Mouse (Mus musculus): ENCODE data around the gene Tom1l2. TPM values are rescaled to one million over a fixed set of nuclear protein-coding genes. Genes with fewer than 3 reads are reported as not detected.

Tom1l2 gene
- polyA plus RNA-seq, 1 experiment from 2014 or later, result 12.6 TPM

DNA sequence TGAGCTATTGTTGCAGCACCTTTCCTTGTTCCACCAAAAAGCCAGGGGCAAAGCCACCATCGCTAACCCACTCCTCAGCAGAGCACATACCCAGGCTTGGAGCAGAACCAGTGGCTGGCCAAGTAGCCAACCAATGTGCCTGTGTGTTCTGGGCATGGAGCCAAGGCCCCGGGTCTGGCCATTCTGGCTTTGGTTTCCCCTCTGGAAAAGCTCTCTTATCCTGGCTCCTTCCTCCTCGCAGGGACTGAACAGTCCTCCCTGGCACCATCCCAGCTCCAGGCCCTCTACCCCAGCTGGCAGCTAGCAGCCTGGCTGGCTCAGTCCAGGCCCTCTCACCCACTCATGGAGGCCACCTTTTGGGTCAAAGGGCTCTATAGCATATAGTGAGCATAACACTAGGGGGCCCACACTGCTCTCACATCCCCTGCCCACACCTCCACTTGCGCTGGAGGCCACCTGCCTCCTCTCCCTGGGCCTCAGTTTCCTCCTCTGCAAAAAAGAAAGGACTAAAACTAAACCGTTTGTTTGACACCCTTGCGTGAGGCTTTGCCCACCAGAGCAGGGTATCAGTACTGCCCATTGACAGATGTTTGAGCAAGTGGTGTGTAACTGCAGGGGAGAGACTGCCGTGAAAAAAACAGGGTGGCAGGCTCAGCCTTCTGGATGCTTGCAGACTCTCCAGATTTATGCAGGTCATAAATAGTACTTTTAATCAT, 143.3 kb downstream of the Tom1l2 start:
- peaks cover 27% of the 10 kb centered on the region for H3K36me3 ChIP-seq (ENCODE audit: control insufficient read depth, insufficient read depth, low read length)
- H3K27ac ChIP-seq (ENCODE audit: low read depth, low read length), result peak overlapping the region; percentile 84; the same call in 1 of the 2 replicates
- H3K27me3 ChIP-seq (replicated peaks; ENCODE audit: control insufficient read depth, insufficient read depth, low read length), result no peaks in the 10 kb centered on the region
- H3K4me1 ChIP-seq (replicated peaks; ENCODE audit: control insufficient read depth, insufficient read depth, low read length), result peaks cover 73% of the 10 kb centered on the region
- no peaks in the 10 kb centered on the region for H3K9me3 ChIP-seq (ENCODE audit: control insufficient read depth, low read length)
- H3K9ac ChIP-seq (ENCODE audit: low read depth, low read length), result peak overlapping the region; percentile 79
- peak overlapping the region; percentile 98 for H3K4me2 ChIP-seq
- DNase-seq (ENCODE audit: low spot score) (no peak), ATAC-seq (replicated peaks; ENCODE audit: low FRiP score) (no peak)
- 59% methylated on average over 7 of the region's 7 CpGs for WGBS
- H3K4me3 ChIP-seq (ENCODE audit: low read depth, low read length), result peak overlapping the region; percentile 61

GRCm38 (mm10) chr11:60208712-60209111, 144.0 kb downstream of the Tom1l2 start:
- Histone ChIP-seq H3K9ac (ENCODE audit: low read depth, low read length) (peak overlapping the region; percentile 79), H3K27ac (ENCODE audit: low read depth, low read length) (0 out of 2 replicates have a peak overlapping the region, but pooled peaks have one; percentile 84), H3K4me1 (replicated peaks; ENCODE audit: control insufficient read depth, insufficient read depth, low read length) (peaks cover 73% of the 10 kb centered on the region), H3K4me3 (ENCODE audit: low read depth, low read length) (peak overlapping the region; percentile 61), H3K27me3 (replicated peaks; ENCODE audit: control insufficient read depth, insufficient read depth, low read length) (no peaks in the 10 kb centered on the region), H3K36me3 (ENCODE audit: control insufficient read depth, insufficient read depth, low read length) (peaks cover 33% of the 10 kb centered on the region), H3K4me2 (peak overlapping the region; percentile 98), H3K9me3 (ENCODE audit: control insufficient read depth, low read length) (no peaks in the 10 kb centered on the region)
- 50% methylated on average over 4 of the region's 4 CpGs for WGBS
- ATAC-seq (replicated peaks; ENCODE audit: low FRiP score) (no peak), DNase-seq (ENCODE audit: low spot score) (no peak)

- no peaks in the 10 kb centered on the region for H3K27me3 ChIP-seq (replicated peaks; ENCODE audit: control insufficient read depth, insufficient read depth, low read length)
- H3K4me2 ChIP-seq, result peak overlapping the region; percentile 98
- peak overlapping the region; percentile 61; the same call in 1 of the 2 replicates for H3K4me3 ChIP-seq (ENCODE audit: low read depth, low read length)
- H3K36me3 ChIP-seq (ENCODE audit: control insufficient read depth, insufficient read depth, low read length), result peaks cover 39% of the 10 kb centered on the region
- H3K27ac ChIP-seq (ENCODE audit: low read depth, low read length), result no peak overlapping the region
- no peaks in the 10 kb centered on the region for H3K9me3 ChIP-seq (ENCODE audit: control insufficient read depth, low read length)
- H3K9ac ChIP-seq (ENCODE audit: low read depth, low read length), result peak overlapping the region; percentile 79
- H3K4me1 ChIP-seq (replicated peaks; ENCODE audit: control insufficient read depth, insufficient read depth, low read length), result peaks cover 69% of the 10 kb centered on the region
- DNase-seq (ENCODE audit: low spot score) (no peak), ATAC-seq (replicated peaks; ENCODE audit: low FRiP score) (no peak)
- 72% methylated on average over 6 of the region's 6 CpGs for WGBS
These were observed 144.5 kb downstream of the Tom1l2 start for GRCm38 (mm10) chr11:60208201-60208600.

DNA sequence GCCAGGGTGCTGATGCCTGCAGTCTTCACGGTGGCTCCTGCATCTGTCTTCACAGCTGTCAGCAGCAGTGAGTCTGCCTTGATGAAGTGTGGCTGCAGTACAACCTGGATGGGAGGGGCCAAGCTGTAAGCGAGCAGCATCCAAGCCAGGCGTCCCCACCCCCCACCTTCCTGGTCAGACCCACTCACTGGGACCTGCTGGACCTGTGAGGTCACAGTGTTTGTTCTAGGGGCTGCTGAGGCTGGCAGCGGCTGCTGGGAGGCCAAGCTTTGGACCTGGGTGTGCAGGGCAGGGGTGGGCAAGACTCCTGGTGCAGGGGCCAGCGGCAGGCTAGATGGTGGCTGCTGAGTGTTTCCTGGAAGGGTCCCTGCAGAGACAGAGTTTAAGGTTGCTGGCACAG, 146.5 kb downstream of the Tom1l2 start:
- H3K4me3 ChIP-seq (ENCODE audit: low read depth, low read length), result no peak overlapping the region
- no peaks in the 10 kb centered on the region for H3K9me3 ChIP-seq (ENCODE audit: control insufficient read depth, low read length)
- DNase-seq (ENCODE audit: low spot score) (no peak), ATAC-seq (replicated peaks; ENCODE audit: low FRiP score) (no peak)
- peaks cover 49% of the 10 kb centered on the region for H3K4me1 ChIP-seq (replicated peaks; ENCODE audit: control insufficient read depth, insufficient read depth, low read length)
- 64% methylated on average over 5 of the region's 5 CpGs for WGBS
- peak overlapping the region; percentile 21; the same call in 1 of the 2 replicates for H3K4me2 ChIP-seq
- H3K27me3 ChIP-seq (replicated peaks; ENCODE audit: control insufficient read depth, insufficient read depth, low read length), result no peaks in the 10 kb centered on the region
- peaks cover 57% of the 10 kb centered on the region for H3K36me3 ChIP-seq (ENCODE audit: control insufficient read depth, insufficient read depth, low read length)
- H3K27ac ChIP-seq (ENCODE audit: low read depth, low read length), result peak overlapping the region; percentile 22; the same call in 1 of the 2 replicates
- H3K9ac ChIP-seq (ENCODE audit: low read depth, low read length), result no peak overlapping the region

- 80% methylated on average over 12 of the region's 12 CpGs for WGBS
- no peak overlapping the region for H3K4me3 ChIP-seq (ENCODE audit: low read depth, low read length)
- H3K9ac ChIP-seq (ENCODE audit: low read depth, low read length), result no peak overlapping the region
- H3K36me3 ChIP-seq (ENCODE audit: control insufficient read depth, insufficient read depth, low read length), result peaks cover 67% of the 10 kb centered on the region
- H3K4me1 ChIP-seq (replicated peaks; ENCODE audit: control insufficient read depth, insufficient read depth, low read length), result peaks cover 41% of the 10 kb centered on the region
- H3K4me2 ChIP-seq, result no peak overlapping the region
- no peaks in the 10 kb centered on the region for H3K9me3 ChIP-seq (ENCODE audit: control insufficient read depth, low read length)
- H3K27me3 ChIP-seq (replicated peaks; ENCODE audit: control insufficient read depth, insufficient read depth, low read length), result no peaks in the 10 kb centered on the region
- no peak for ATAC-seq (replicated peaks; ENCODE audit: low FRiP score)
- H3K27ac ChIP-seq (ENCODE audit: low read depth, low read length), result no peak overlapping the region
- no peak for DNase-seq (ENCODE audit: low spot score)
These were observed 147.7 kb downstream of the Tom1l2 start for GRCm38 (mm10) chr11:60205026-60205425.

DNA sequence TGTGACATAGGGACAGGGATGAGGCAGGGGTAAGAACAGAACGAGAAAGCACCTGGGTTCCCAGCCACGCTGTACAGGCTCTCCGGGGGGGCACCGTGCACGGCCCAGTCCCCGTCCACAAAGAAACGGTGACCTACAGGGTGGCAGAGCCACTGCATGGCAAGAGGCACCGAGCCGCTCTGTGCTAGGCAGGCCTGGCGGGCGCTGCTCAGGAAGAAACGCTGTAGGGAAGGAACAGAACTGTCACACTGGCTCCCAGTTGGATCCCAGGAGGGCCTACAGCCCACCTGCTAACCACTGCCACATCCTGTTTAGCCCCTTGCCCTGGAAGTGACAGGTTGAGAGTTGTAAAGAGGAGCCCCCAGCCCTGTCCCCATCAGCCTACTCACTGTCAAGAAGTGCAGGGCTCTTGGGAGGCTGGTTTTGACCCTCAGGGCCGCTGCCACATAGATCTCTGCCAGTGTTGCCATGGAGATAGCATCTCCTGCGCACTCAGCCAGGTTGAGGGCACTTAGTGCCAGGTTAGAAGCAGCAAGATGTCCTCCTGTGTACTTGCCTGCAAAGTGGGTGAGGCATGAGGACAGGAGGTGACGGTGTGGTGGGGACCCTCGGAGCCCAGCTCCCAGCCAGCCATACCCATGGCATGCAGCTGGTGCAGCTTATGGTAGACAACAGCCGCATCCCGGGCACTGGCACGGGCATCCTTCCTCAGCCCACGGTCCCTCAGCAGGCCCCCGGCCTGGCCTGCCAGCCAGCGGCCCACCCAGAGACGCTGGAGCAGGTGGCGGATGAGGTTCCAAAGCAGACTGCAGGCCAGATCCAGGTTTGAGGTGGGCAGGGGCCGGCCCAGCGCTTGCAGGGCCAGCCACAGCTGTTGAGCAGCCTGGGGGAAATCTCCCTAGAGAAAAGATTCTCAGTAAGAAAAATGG, 149.7 kb downstream of the Tom1l2 start:
- 95% methylated on average over 26 of the region's 26 CpGs for WGBS

DNA sequence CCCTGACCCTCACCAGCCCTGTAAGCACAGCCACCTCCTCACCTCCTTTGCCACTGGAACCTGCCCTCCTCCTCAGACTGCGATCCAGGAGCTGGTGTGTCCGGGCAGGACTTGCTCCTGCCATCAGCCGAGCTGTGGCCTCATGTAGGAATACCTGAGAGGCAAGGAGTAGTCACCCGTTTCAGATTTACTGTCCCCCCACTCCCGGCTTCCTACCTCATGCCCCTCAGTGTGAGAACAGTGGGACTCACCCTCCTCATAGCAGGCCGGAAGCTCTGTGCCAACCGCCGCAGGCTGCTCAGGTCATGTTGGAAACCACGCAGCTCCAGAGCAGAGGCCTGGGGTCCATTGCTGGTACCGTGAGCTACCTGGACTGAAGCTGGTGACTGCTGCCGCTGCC, 152.3 kb downstream of the Tom1l2 start:
- 90% methylated on average over 11 of the region's 11 CpGs for WGBS
- no peak overlapping the region for H3K9ac ChIP-seq (ENCODE audit: low read depth, low read length)
- peaks cover 69% of the 10 kb centered on the region for H3K36me3 ChIP-seq (ENCODE audit: control insufficient read depth, insufficient read depth, low read length)

More for the DNA sequence above, 149.7 kb downstream of the Tom1l2 start:
- Histone ChIP-seq H3K36me3 (ENCODE audit: control insufficient read depth, insufficient read depth, low read length) (peaks cover 78% of the 10 kb centered on the region), H3K27ac (ENCODE audit: low read depth, low read length) (no peak overlapping the region), H3K4me3 (ENCODE audit: low read depth, low read length) (no peak overlapping the region), H3K9ac (ENCODE audit: low read depth, low read length) (no peak overlapping the region), H3K4me1 (replicated peaks; ENCODE audit: control insufficient read depth, insufficient read depth, low read length) (peaks cover 20% of the 10 kb centered on the region), H3K4me2 (no peak overlapping the region), H3K9me3 (ENCODE audit: control insufficient read depth, low read length) (no peaks in the 10 kb centered on the region), H3K27me3 (replicated peaks; ENCODE audit: control insufficient read depth, insufficient read depth, low read length) (no peaks in the 10 kb centered on the region)
- ATAC-seq (replicated peaks; ENCODE audit: low FRiP score), result no peak
- no peak for DNase-seq (ENCODE audit: low spot score)

GRCm38 (mm10) chr11:60199702-60200184, 153.0 kb downstream of the Tom1l2 start:
- no peaks in the 10 kb centered on the region; the same call in 1 of the 2 replicates for H3K4me1 ChIP-seq (replicated peaks; ENCODE audit: control insufficient read depth, insufficient read depth, low read length)
- H3K4me3 ChIP-seq (ENCODE audit: low read depth, low read length), result no peak overlapping the region
- H3K9me3 ChIP-seq (ENCODE audit: control insufficient read depth, low read length), result no peaks in the 10 kb centered on the region
- no peaks in the 10 kb centered on the region for H3K27me3 ChIP-seq (replicated peaks; ENCODE audit: control insufficient read depth, insufficient read depth, low read length)
- DNase-seq (ENCODE audit: low spot score), result peak; percentile 85
- no peak overlapping the region; the same call in 1 of the 2 replicates for H3K27ac ChIP-seq (ENCODE audit: low read depth, low read length)
- H3K4me2 ChIP-seq, result no peak overlapping the region
- H3K9ac ChIP-seq (ENCODE audit: low read depth, low read length), result no peak overlapping the region
- H3K36me3 ChIP-seq (ENCODE audit: control insufficient read depth, insufficient read depth, low read length), result peaks cover 68% of the 10 kb centered on the region
- ATAC-seq (replicated peaks; ENCODE audit: low FRiP score), result peak; percentile 71
- WGBS, result 27% methylated on average over 18 of the region's 18 CpGs

More for the DNA sequence above, 152.3 kb downstream of the Tom1l2 start:
- Histone ChIP-seq H3K4me2 (no peak overlapping the region), H3K4me3 (ENCODE audit: low read depth, low read length) (no peak overlapping the region), H3K4me1 (replicated peaks; ENCODE audit: control insufficient read depth, insufficient read depth, low read length) (peaks cover under 1% of the 10 kb centered on the region), H3K27ac (ENCODE audit: low read depth, low read length) (no peak overlapping the region), H3K27me3 (replicated peaks; ENCODE audit: control insufficient read depth, insufficient read depth, low read length) (no peaks in the 10 kb centered on the region), H3K9me3 (ENCODE audit: control insufficient read depth, low read length) (no peaks in the 10 kb centered on the region)
- ATAC-seq (replicated peaks; ENCODE audit: low FRiP score) (no peak), DNase-seq (ENCODE audit: low spot score) (no peak)

All from liver, embryonic 11.5 days (tissue).